Mouse (Mus musculus) skeletal muscle tissue, postnatal 0 days (tissue): ENCODE results near the gene Tagln. TPM values are rescaled to one million over a fixed set of nuclear protein-coding genes. Genes with fewer than 3 reads are reported as not detected.

Experiments used
- microRNA-seq, 2 experiments: library from miRNA; unstranded; fragments of <30 nt; microRNA quantifications; one replicate each; pipeline ENCODE4; 2016
- polyA plus RNA-seq: library from polyadenylated mRNA; unstranded; fragments of >200 nt; fragmentation: Nextera tagmentation; extraction: Ambion mirVana; gene quantifications from 2 replicates; pipeline ENCODE4 v1.2.1, GENCODE M21; 2015

Gene Tagln
- polyA plus RNA-seq: 43.1 and 46.2 TPM in 2 replicates

GRCm38 (mm10) chr9:45935628-45936210 is at the start of gene Tagln:
Gene Tagln, minus strand, starts transcription at chr9:45936058.

GRCm38 (mm10) chr9:45955107-45955963 is 19.5 kb upstream of the Tagln start, which contains the start of gene Sidt2:
Gene Sidt2, minus strand, starts transcription at chr9:45955258.

DNA sequence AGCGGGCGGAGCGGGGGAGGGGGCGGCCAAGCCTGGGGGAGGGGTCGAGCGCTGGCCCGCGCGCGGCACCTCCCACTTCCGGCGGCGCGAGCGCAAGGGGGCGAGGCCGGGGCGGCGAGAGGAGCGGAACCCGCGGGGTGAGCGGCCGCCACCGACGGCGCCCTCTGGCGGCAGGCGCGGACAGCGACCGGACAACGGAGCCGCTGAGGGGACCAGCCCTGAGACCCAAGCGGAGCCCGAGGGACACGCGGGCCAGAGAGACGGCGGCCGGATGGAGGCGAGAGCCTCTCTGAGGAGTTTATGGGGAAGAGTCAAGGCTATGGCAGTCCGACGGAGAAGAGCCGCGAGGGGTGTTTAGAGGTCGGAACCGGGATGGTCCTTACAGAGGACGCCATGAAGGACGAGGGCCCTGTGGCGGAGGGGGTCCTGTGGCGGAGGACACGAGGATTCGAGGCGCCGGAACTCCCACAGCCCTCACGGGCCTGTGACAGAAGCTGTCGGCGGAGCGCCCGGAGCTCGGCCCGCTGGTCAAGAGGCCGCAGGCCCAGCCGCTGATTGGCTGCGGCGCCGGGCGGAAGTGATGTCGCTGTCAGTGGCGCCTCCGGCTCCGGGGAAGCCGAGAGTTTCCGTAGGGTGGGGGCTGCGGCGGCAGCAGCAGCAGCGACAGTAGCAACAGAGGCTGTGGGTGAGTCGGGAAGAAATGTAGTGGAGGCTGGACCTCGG is 29.3 kb downstream of the Tagln start, which contains the start of the genes Pcsk7 and Rnf214:
Gene Pcsk7, plus strand, starts transcription at position 143 of the 723 bp plus-strand sequence.
Gene Rnf214, minus strand, starts transcription at position 557 of the 723 bp plus-strand sequence.

Small RNAs within 50 kb of the gene (microRNA-seq; reads per million reads assigned to microRNA genes)
- 0 to 0.21 reads per million in 2 experiments for gene Mir7087

Other genes starting within 250 kb of the Tagln start
- 5.4 and 6.4 TPM in 2 replicates for gene Cep164, start 107.4 kb downstream of the Tagln start, polyA plus RNA-seq
- gene Bace1, start 97.5 kb downstream of the Tagln start, polyA plus RNA-seq: 18.0 and 19.9 TPM in 2 replicates
- 11.7 and 12.7 TPM in 2 replicates for gene Pcsk7, start 29.6 kb downstream of the Tagln start, polyA plus RNA-seq
- 27.7 and 30.0 TPM in 2 replicates for gene Rnf214, start 29.1 kb downstream of the Tagln start, polyA plus RNA-seq
- gene Sidt2, start 19.2 kb upstream of the Tagln start, polyA plus RNA-seq: 32.6 and 34.1 TPM in 2 replicates
- 85.1 and 100 TPM in 2 replicates for gene Pafah1b2, start 76.6 kb upstream of the Tagln start, polyA plus RNA-seq
- 15.7 and 16.6 TPM in 2 replicates for gene Sik3, start 76.8 kb upstream of the Tagln start, polyA plus RNA-seq